Mouse (Mus musculus) hindbrain, postnatal 0 days (tissue): ENCODE data around the gene Sgpl1. TPM values are rescaled to one million over a fixed set of nuclear protein-coding genes. Genes with fewer than 3 reads are reported as not detected.

Source experiments
- ATAC-seq: fragments of 200-750 bp; cut with Nextera tagmentation; 2 replicates; pipeline ENCODE4 v1.8.0; 2017; ENCODE audit warnings: mild to moderate bottlenecking, moderate TSS enrichment, moderate library complexity
- DNase-seq: peaks from one replicate; pipeline ENCODE4 v3.0.0-alpha.2; 2015; ENCODE audit warnings: low spot score
- H3K27ac ChIP-seq: fragments of 300-500 bp; sonication (generic); 2 replicates; pipeline ENCODE4 v1.5.1; 2014; ENCODE audit warnings: mild to moderate bottlenecking
- H3K27me3 ChIP-seq: fragments of 300-500 bp; sonication (generic); 2 replicates; pipeline ENCODE4 v1.6.1; 2014; ENCODE audit warnings: low read length, mixed read lengths; ENCODE audit not compliant: insufficient read depth
- H3K36me3 ChIP-seq: fragments of 300-500 bp; sonication (generic); 2 replicates; pipeline ENCODE4 v1.6.1; 2014; ENCODE audit warnings: low read length, mixed read lengths; ENCODE audit not compliant: insufficient read depth
- H3K4me1 ChIP-seq: fragments of 300-500 bp; sonication (generic); 2 replicates; pipeline ENCODE4 v1.6.1; 2014; ENCODE audit warnings: antibody characterized with exemption, low read length, mixed read lengths; ENCODE audit not compliant: insufficient read depth
- H3K4me2 ChIP-seq: fragments of 300-500 bp; sonication (generic); 2 replicates; pipeline ENCODE4 v1.6.1; 2014; ENCODE audit warnings: low read depth, mild to moderate bottlenecking, low read length, moderate library complexity, mixed read lengths
- H3K4me3 ChIP-seq: fragments of 300-500 bp; sonication (generic); 2 replicates; pipeline ENCODE4 v1.5.1; 2014; ENCODE audit warnings: low read length
- H3K9ac ChIP-seq: fragments of 300-500 bp; sonication (generic); replicated peaks from 2 replicates; pipeline ENCODE4 v1.6.1; 2014; ENCODE audit warnings: mild to moderate bottlenecking, low read length, moderate library complexity, mixed read lengths
- H3K9me3 ChIP-seq: fragments of 300-500 bp; sonication (generic); 2 replicates; pipeline ENCODE4 v1.6.1; 2016; ENCODE audit warnings: low read length, mixed read lengths
- CTCF ChIP-seq: IDR thresholded peaks from 2 replicates; pipeline ENCODE4 v1.5.1; 2016; ENCODE audit warnings: antibody characterized with exemption, control low read depth, low read depth
- WGBS: fragments of 180-500 bp; shearing (Covaris S2); extraction: QIAGEN DNeasy Blood & Tissue Kit; methylation state at CpG from one replicate; pipeline ENCODE4 v1.1.7; 2014; 5-methylcytosine and 5-hydroxymethylcytosine counted together
- polyA plus RNA-seq: library from polyadenylated mRNA; unstranded; fragments of >200 nt; fragmentation: Nextera tagmentation; extraction: Ambion mirVana; gene quantifications from 2 replicates; pipeline ENCODE4 v1.2.1, GENCODE M21; 2015
- total RNA-seq: library from RNA; depleted of rRNA; stranded (reverse); fragments of >200 nt; gene quantifications from 2 replicates; pipeline ENCODE4 v1.2.3, GENCODE M21; 2014

Sgpl1 gene
- total and polyA plus RNA-seq, 2 experiments from 2014 or later: 36.8 to 52.1 TPM

- Histone ChIP-seq H3K9ac (no peak within 1 kb of the TSS), H3K4me2 (no peak within 1 kb of the TSS), H3K4me3 (no peak within 1 kb of the TSS), H3K27ac (no peak within 1 kb of the TSS), H3K36me3 (no peaks in the 10 kb centered on the region), H3K9me3 (no peaks in the 10 kb centered on the region), H3K4me1 (no peaks in the 10 kb centered on the region), H3K27me3 (no peaks in the 10 kb centered on the region)
- TF ChIP-seq CTCF: no peak
- DNase-seq: no peak
- no peak for ATAC-seq
- 69% methylated on average over 3 of the region's 3 CpGs for whole genome bisulfite sequencing
Measured at GRCm38 (mm10) chr10:61171654-61172053, 24.2 kb upstream of the Sgpl1 start, which contains the start of gene Tbata. Gene Tbata (plus strand): TSS chr10:61171954.

GRCm38 (mm10) chr10:61168393-61168792, 20.9 kb upstream of the Sgpl1 start:
- no peaks in the 10 kb centered on the region for H3K9me3 ChIP-seq
- no peak overlapping the region for H3K4me3 ChIP-seq
- DNase-seq (no peak), ATAC-seq (no peak)
- no peaks in the 10 kb centered on the region for H3K4me1 ChIP-seq
- H3K27me3 ChIP-seq: no peaks in the 10 kb centered on the region
- WGBS: 63% methylated on average over 2 of the region's 2 CpGs
- TF ChIP-seq CTCF: no peak
- H3K36me3 ChIP-seq: no peaks in the 10 kb centered on the region
- no peak overlapping the region for H3K4me2 ChIP-seq
- H3K9ac ChIP-seq: no peak overlapping the region
- no peak overlapping the region for H3K27ac ChIP-seq

DNA sequence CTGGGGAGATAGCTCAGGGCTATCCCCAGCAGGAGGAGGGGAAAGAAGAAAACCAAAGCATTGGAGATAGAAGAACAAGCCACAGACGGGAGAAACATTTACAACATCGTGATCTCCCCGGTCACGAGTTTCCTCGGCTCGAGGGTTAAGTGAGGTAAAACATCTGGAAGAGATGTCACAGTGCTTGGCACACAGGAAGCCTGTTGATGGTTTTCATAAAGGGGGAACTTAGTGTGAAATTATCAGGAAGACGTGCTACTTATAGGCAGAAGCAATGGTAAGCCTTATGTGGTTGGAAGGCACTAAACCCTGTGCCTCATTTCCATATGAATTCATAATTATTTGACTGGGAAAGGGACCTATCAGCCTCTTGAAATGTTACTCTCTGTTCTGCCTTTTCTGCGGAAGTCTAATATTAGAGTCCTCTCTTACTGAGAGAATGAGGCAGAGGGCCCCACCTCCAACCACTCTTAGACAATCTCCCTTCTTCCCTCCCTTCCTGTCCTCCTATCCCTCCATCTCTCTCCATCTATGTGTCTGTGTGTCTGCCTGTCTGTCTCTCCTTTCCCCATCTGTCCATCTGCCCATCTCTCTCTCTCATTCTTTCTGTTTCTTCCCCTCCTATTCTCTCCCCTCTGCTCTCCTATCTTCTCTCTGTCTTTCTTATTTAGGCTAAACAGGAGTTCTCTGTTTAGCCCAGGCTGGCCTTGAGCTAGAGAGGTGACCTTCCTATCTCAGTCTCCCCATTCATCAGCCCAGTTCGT, 20.0 kb upstream of the Sgpl1 start:
- no peaks in the 10 kb centered on the region for H3K4me1 ChIP-seq
- DNase-seq: no peak
- no peak for ATAC-seq
- no peak overlapping the region for H3K4me2 ChIP-seq
- TF ChIP-seq CTCF: no peak
- 81% methylated on average over 9 of the region's 9 CpGs for WGBS
- no peak overlapping the region for H3K9ac ChIP-seq
- no peak overlapping the region for H3K4me3 ChIP-seq
- H3K27me3 ChIP-seq: no peaks in the 10 kb centered on the region
- no peaks in the 10 kb centered on the region for H3K36me3 ChIP-seq
- H3K9me3 ChIP-seq: no peaks in the 10 kb centered on the region
- H3K27ac ChIP-seq: no peak overlapping the region

- no peak overlapping the region for H3K4me3 ChIP-seq
- no peak for ATAC-seq
- 72% methylated on average over 3 of the region's 3 CpGs for WGBS
- H3K9ac ChIP-seq: no peak overlapping the region
- no peak overlapping the region for H3K27ac ChIP-seq
- no peaks in the 10 kb centered on the region for H3K27me3 ChIP-seq
- H3K4me2 ChIP-seq: no peak overlapping the region
- no peak for TF ChIP-seq CTCF
- no peaks in the 10 kb centered on the region for H3K9me3 ChIP-seq
- no peak for DNase-seq
- no peaks in the 10 kb centered on the region for H3K36me3 ChIP-seq
- H3K4me1 ChIP-seq: no peaks in the 10 kb centered on the region
Measured at GRCm38 (mm10) chr10:61162366-61162765, 14.9 kb upstream of the Sgpl1 start.

DNA sequence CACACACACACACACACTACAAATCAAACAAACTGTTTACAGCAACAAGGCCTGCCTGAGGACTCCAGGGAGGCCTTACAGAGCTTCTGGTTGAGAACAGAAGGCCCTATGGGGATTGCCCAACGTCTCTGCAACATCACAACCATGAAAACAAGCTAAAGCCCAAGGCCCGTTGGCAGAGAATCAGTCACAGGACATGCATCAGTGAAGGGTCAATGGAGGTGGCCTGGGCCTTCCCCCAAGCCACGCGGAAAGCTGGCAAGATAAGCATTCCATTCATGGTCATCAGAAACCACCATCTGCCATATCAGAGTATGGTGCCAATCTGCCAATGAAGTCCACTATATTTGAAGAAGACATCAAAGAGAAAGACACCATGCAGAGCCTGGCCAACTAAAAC, 13.2 kb upstream of the Sgpl1 start:
- Histone ChIP-seq H3K4me3 (no peak overlapping the region), H3K9me3 (no peaks in the 10 kb centered on the region), H3K4me1 (no peaks in the 10 kb centered on the region), H3K9ac (no peak overlapping the region), H3K27ac (no peak overlapping the region), H3K4me2 (no peak overlapping the region), H3K36me3 (no peaks in the 10 kb centered on the region), H3K27me3 (no peaks in the 10 kb centered on the region)
- 64% methylated on average over 4 of the region's 4 CpGs for WGBS
- DNase-seq: no peak
- ATAC-seq: no peak
- TF ChIP-seq CTCF: no peak

DNA sequence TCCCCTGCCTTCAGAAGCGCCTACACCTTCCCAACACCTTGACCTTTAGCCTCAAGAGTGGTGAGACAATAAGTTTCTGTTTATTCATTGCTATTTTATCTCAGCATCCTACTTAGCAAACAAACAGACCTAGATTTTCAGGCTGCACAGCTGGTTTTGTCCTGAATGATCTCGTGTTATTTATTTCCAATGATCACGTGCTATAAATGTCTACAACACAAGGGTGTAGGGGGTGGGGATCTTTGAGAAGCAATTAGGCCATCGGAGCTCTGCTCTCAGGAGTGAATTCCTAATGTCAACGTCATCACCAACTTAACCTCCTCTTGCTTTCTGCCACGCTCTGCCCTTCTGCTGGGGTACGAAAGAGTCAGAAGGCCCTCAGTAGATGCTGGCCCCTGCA, 12.6 kb upstream of the Sgpl1 start:
- DNase-seq (no peak), ATAC-seq (no peak)
- Histone ChIP-seq H3K36me3 (no peaks in the 10 kb centered on the region), H3K27ac (no peak overlapping the region), H3K4me1 (no peaks in the 10 kb centered on the region), H3K9ac (no peak overlapping the region), H3K27me3 (no peaks in the 10 kb centered on the region), H3K4me2 (no peak overlapping the region), H3K4me3 (no peak overlapping the region), H3K9me3 (no peaks in the 10 kb centered on the region)
- TF ChIP-seq CTCF: no peak
- WGBS: 88% methylated on average over 7 of the region's 7 CpGs

GRCm38 (mm10) chr10:61158594-61158993, 11.1 kb upstream of the Sgpl1 start:
- TF ChIP-seq CTCF: no peak
- DNase-seq (no peak), ATAC-seq (no peak)
- Histone ChIP-seq H3K27ac (no peak overlapping the region), H3K9ac (no peak overlapping the region), H3K4me3 (no peak overlapping the region), H3K4me2 (no peak overlapping the region), H3K27me3 (no peaks in the 10 kb centered on the region), H3K9me3 (no peaks in the 10 kb centered on the region), H3K4me1 (no peaks in the 10 kb centered on the region), H3K36me3 (no peaks in the 10 kb centered on the region)
- WGBS: 84% methylated on average over 3 of the region's 3 CpGs
